ENCODE assay signal across 13 mouse cellular contexts in the genomic region with DNA sequence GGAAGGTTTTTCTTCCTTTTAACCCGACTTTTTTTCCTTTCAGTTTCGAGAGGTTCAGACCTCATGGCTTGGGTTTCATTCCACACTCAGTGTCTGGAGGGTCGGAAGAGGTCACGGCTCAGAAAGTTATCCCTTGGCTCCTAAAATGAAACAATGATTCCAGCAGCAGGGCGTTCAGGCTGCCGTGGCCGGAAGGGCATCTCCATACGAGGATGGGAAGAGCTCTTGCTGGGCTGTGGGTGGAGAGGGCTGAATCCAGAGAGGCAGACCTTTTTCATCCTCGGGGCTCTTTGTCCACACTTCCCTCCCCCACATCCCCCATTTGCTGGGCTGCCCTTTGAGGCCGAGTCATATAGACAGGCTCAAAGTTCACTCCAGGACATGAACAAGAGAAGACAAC. TPM values are rescaled to one million over a fixed set of nuclear protein-coding genes. Genes with fewer than 3 reads are reported as not detected.
DNase-seq lines count a peak whose midpoint lies in the region; ATAC-seq and TF ChIP-seq lines count a peak whose summit lies in the region.
"Had no signal": no experiment of that assay in that cellular context is flagged by ENCODE, and none has a peak within 500 bp of the region (broad histone marks: within the 10 kb centered on the region; RNA-seq: fewer than 3 reads in every experiment).

No protein-coding gene starts in this region.

- no peak overlapping the region for H3K4me2 ChIP-seq in forebrain, embryonic 16.5 days (ENCODE audit: low read length)
- H3K4me2 ChIP-seq in hindbrain, embryonic 11.5 days (replicated peaks; ENCODE audit: low read depth, low read length) = peak overlapping the region; percentile 1
- no peak overlapping the region for H3K4me2 ChIP-seq in lung, postnatal 0 days (replicated peaks; ENCODE audit: low read depth, low read length)
- H3K4me2 ChIP-seq: lung, embryonic 15.5 days had no signal

- peak overlapping the region; percentile 76 for H3K27ac ChIP-seq in forebrain, embryonic 10.5 days
- no peak overlapping the region for H3K27ac ChIP-seq in forebrain, embryonic 16.5 days (ENCODE audit: low read length)
- no peak overlapping the region for H3K27ac ChIP-seq in hindbrain, embryonic 11.5 days (ENCODE audit: low read depth, low read length)
- no peak overlapping the region for H3K27ac ChIP-seq in lung, postnatal 0 days (ENCODE audit: low read length)
- H3K27ac ChIP-seq: left cerebral cortex, adult 2 months; lung, embryonic 15.5 days had no signal

- no peaks in the 10 kb centered on the region for H3K36me3 ChIP-seq in forebrain, embryonic 10.5 days (replicated peaks)
- no peaks in the 10 kb centered on the region for H3K36me3 ChIP-seq in forebrain, embryonic 16.5 days (ENCODE audit: control insufficient read depth, insufficient read depth)
- H3K36me3 ChIP-seq in megakaryocyte, embryonic 14.5 days (replicated peaks; ENCODE audit: low read length) = no peaks in the 10 kb centered on the region
- H3K36me3 ChIP-seq in hindbrain, embryonic 11.5 days (ENCODE audit: control insufficient read depth, insufficient read depth, low read length) = no peaks in the 10 kb centered on the region
- no peaks in the 10 kb centered on the region for H3K36me3 ChIP-seq in lung, postnatal 0 days (ENCODE audit: insufficient read depth, low read length)
- H3K36me3 ChIP-seq: lung, embryonic 15.5 days had no signal

- H3K9me3 ChIP-seq in forebrain, embryonic 10.5 days = no peaks in the 10 kb centered on the region
- H3K9me3 ChIP-seq in forebrain, embryonic 16.5 days (ENCODE audit: control insufficient read depth, low read length) = no peaks in the 10 kb centered on the region
- H3K9me3 ChIP-seq in megakaryocyte, embryonic 14.5 days = no peaks in the 10 kb centered on the region
- H3K9me3 ChIP-seq in hindbrain, embryonic 11.5 days (ENCODE audit: control insufficient read depth, low read length) = no peaks in the 10 kb centered on the region
- no peaks in the 10 kb centered on the region for H3K9me3 ChIP-seq in lung, postnatal 0 days (ENCODE audit: low read length)
- H3K9me3 ChIP-seq: lung, embryonic 15.5 days had no signal

- H3K9ac ChIP-seq in forebrain, embryonic 16.5 days (replicated peaks; ENCODE audit: low read depth, low read length) = no peak overlapping the region
- H3K9ac ChIP-seq in hindbrain, embryonic 11.5 days (ENCODE audit: low read depth, low read length) = no peak overlapping the region
- H3K9ac ChIP-seq in lung, postnatal 0 days (replicated peaks; ENCODE audit: low read depth) = no peak overlapping the region
- H3K9ac ChIP-seq: lung, embryonic 15.5 days had no signal

- H3K27me3 ChIP-seq in forebrain, embryonic 10.5 days (ENCODE audit: poor library complexity, severe bottlenecking) = no peaks in the 10 kb centered on the region; the same call in 1 of the 2 replicates
- H3K27me3 ChIP-seq in forebrain, embryonic 16.5 days (replicated peaks; ENCODE audit: control insufficient read depth, insufficient read depth, low read length) = no peaks in the 10 kb centered on the region
- H3K27me3 ChIP-seq in megakaryocyte, embryonic 14.5 days (replicated peaks) = peaks cover 2% of the 10 kb centered on the region
- H3K27me3 ChIP-seq in hindbrain, embryonic 11.5 days (ENCODE audit: control insufficient read depth, insufficient read depth, low read length) = no peaks in the 10 kb centered on the region
- no peaks in the 10 kb centered on the region for H3K27me3 ChIP-seq in lung, postnatal 0 days (replicated peaks; ENCODE audit: insufficient read depth, low read length)
- H3K27me3 ChIP-seq: lung, embryonic 15.5 days; Patski had no signal

- DNase-seq in forebrain, embryonic 10.5 days (ENCODE audit: extremely low spot score, low spot score) = peak; percentile 35
- DNase-seq in hindbrain, embryonic 11.5 days (ENCODE audit: low spot score) = peak; percentile 47
- DNase-seq in testis, postnatal 10 days (ENCODE audit: low spot score) = peak; percentile 53
- DNase-seq in adrenal gland, postnatal 25 days = no peak
- DNase-seq in lung, postnatal 0 days (ENCODE audit: low spot score) = no peak

- no peak for ATAC-seq in forebrain, embryonic 16.5 days
- ATAC-seq in megakaryocyte, adult 5-6 weeks (ENCODE audit: poor library complexity, severe bottlenecking) = no peak
- no peak for ATAC-seq in hindbrain, embryonic 11.5 days (ENCODE audit: low FRiP score)
- ATAC-seq in lung, postnatal 0 days = no peak
- ATAC-seq: intestine, embryonic 16.5 days; Patski had no signal

- H3K4me3 ChIP-seq in forebrain, embryonic 10.5 days = peak overlapping the region; percentile 27; the same call in 1 of the 2 replicates
- no peak overlapping the region for H3K4me3 ChIP-seq in forebrain, embryonic 16.5 days (replicated peaks; ENCODE audit: low read length)
- H3K4me3 ChIP-seq in megakaryocyte, embryonic 14.5 days (replicated peaks) = peak overlapping the region; percentile 76
- H3K4me3 ChIP-seq in hindbrain, embryonic 11.5 days (ENCODE audit: low read depth, low read length) = no peak overlapping the region
- no peak overlapping the region for H3K4me3 ChIP-seq in lung, postnatal 0 days (ENCODE audit: low read depth, low read length)
- H3K4me3 ChIP-seq: left cerebral cortex, adult 2 months; lung, embryonic 15.5 days had no signal

- 6% methylated on average over 10 of the region's 10 CpGs for WGBS in forebrain, embryonic 10.5 days
- 6% methylated on average over 10 of the region's 10 CpGs for whole genome bisulfite sequencing in forebrain, embryonic 16.5 days
- WGBS in hindbrain, embryonic 11.5 days = 4% methylated on average over 10 of the region's 10 CpGs
- 34% methylated on average over 10 of the region's 10 CpGs for WGBS in lung, postnatal 0 days

- no peak for TF ChIP-seq CTCF in lung, postnatal 0 days (IDR thresholded peaks at IDR 0.05)

- peaks cover 28% of the 10 kb centered on the region for H3K4me1 ChIP-seq in forebrain, embryonic 10.5 days
- no peaks in the 10 kb centered on the region for H3K4me1 ChIP-seq in forebrain, embryonic 16.5 days (replicated peaks; ENCODE audit: control insufficient read depth, insufficient read depth, low read length)
- H3K4me1 ChIP-seq in megakaryocyte, embryonic 14.5 days = no peaks in the 10 kb centered on the region
- H3K4me1 ChIP-seq in hindbrain, embryonic 11.5 days (replicated peaks; ENCODE audit: control insufficient read depth, insufficient read depth, low read length) = no peaks in the 10 kb centered on the region
- H3K4me1 ChIP-seq in lung, postnatal 0 days (ENCODE audit: insufficient read depth, low read depth, low read length) = no peaks in the 10 kb centered on the region
- H3K4me1 ChIP-seq: lung, embryonic 15.5 days had no signal

- no peak for TF ChIP-seq EP300 in lung, postnatal 0 days (IDR thresholded peaks at IDR 0.05)

RNA-seq across cellular contexts. Expression of gene Gm26657, which starts 37.6 kb away (rescaled TPM):
- polyA plus RNA-seq in forebrain, embryonic 10.5 days (2016; fragmentation: Nextera tagmentation; extraction: Ambion mirVana) = not detected in 2 replicates
- not detected in 2 replicates for polyA plus RNA-seq in forebrain, embryonic 16.5 days (2015; fragmentation: Nextera tagmentation; extraction: Ambion mirVana)
- not detected in 2 replicates for polyA plus RNA-seq in megakaryocyte, embryonic 14.5 days (2012; ENCODE audit: insufficient read depth, low replicate concordance)
- not detected in 2 replicates for total RNA-seq in megakaryocyte, adult 5-6 weeks (2015)
- total RNA-seq in megakaryocyte, adult 5-6 weeks (2017) = not detected in 2 replicates
- polyA plus RNA-seq in hindbrain, embryonic 11.5 days (2014; fragmentation: Nextera tagmentation; extraction: Ambion mirVana) = not detected in 2 replicates
- not detected in 2 replicates for total RNA-seq in adrenal gland, postnatal 25 days (2021)
- polyA plus RNA-seq in lung, postnatal 0 days (2015; fragmentation: Nextera tagmentation; extraction: Ambion mirVana) = not detected in 2 replicates
- total RNA-seq: left cerebral cortex, adult 2 months had no signal
- polyA plus RNA-seq: intestine, embryonic 16.5 days; lung, embryonic 15.5 days; neural tube, embryonic 14.5 days had no signal

RNA-seq across cellular contexts. Expression of gene Actl7b, which starts 39.0 kb away (rescaled TPM):
- polyA plus RNA-seq in forebrain, embryonic 10.5 days (2016; fragmentation: Nextera tagmentation; extraction: Ambion mirVana) = 0.14 TPM in 1 of 2 replicates, not detected in the other
- not detected in 2 replicates for polyA plus RNA-seq in forebrain, embryonic 16.5 days (2015; fragmentation: Nextera tagmentation; extraction: Ambion mirVana)
- 0.06 TPM in 1 of 2 replicates, not detected in the other for polyA plus RNA-seq in megakaryocyte, embryonic 14.5 days (2012; ENCODE audit: insufficient read depth, low replicate concordance)
- total RNA-seq in megakaryocyte, adult 5-6 weeks (2015) = 0.13 TPM in 1 of 2 replicates, not detected in the other
- not detected in 2 replicates for total RNA-seq in megakaryocyte, adult 5-6 weeks (2017)
- polyA plus RNA-seq in hindbrain, embryonic 11.5 days (2014; fragmentation: Nextera tagmentation; extraction: Ambion mirVana) = not detected in 2 replicates
- total RNA-seq in adrenal gland, postnatal 25 days (2021) = not detected in 2 replicates
- 0.08 TPM in 1 of 2 replicates, not detected in the other for polyA plus RNA-seq in lung, postnatal 0 days (2015; fragmentation: Nextera tagmentation; extraction: Ambion mirVana)
- total RNA-seq: left cerebral cortex, adult 2 months had no signal
- polyA plus RNA-seq: intestine, embryonic 16.5 days; lung, embryonic 15.5 days; neural tube, embryonic 14.5 days; Patski had no signal

RNA-seq across cellular contexts. Expression of gene Actl7a, which starts 41.0 kb away (rescaled TPM):
- polyA plus RNA-seq in forebrain, embryonic 10.5 days (2016; fragmentation: Nextera tagmentation; extraction: Ambion mirVana) = not detected in 2 replicates
- polyA plus RNA-seq in forebrain, embryonic 16.5 days (2015; fragmentation: Nextera tagmentation; extraction: Ambion mirVana) = not detected in 2 replicates
- not detected in 2 replicates for polyA plus RNA-seq in megakaryocyte, embryonic 14.5 days (2012; ENCODE audit: insufficient read depth, low replicate concordance)
- total RNA-seq in megakaryocyte, adult 5-6 weeks (2015) = not detected in 2 replicates
- total RNA-seq in megakaryocyte, adult 5-6 weeks (2017) = not detected in 2 replicates
- not detected in 2 replicates for polyA plus RNA-seq in hindbrain, embryonic 11.5 days (2014; fragmentation: Nextera tagmentation; extraction: Ambion mirVana)
- total RNA-seq in adrenal gland, postnatal 25 days (2021) = not detected in 2 replicates
- polyA plus RNA-seq in lung, postnatal 0 days (2015; fragmentation: Nextera tagmentation; extraction: Ambion mirVana) = not detected in 2 replicates
- total RNA-seq: left cerebral cortex, adult 2 months had no signal
- polyA plus RNA-seq: intestine, embryonic 16.5 days; lung, embryonic 15.5 days; neural tube, embryonic 14.5 days; Patski had no signal

Comparison
In these comparisons a context has a peak if more than half of its experiments do, and no peak if none do; other contexts are left out.
1. H3K4me3 ChIP-seq: peak in forebrain, embryonic 10.5 days (single experiment) and megakaryocyte, embryonic 14.5 days (single experiment); none in forebrain, embryonic 16.5 days (single experiment), hindbrain, embryonic 11.5 days (single experiment) and lung, postnatal 0 days (single experiment).
2. DNase-seq: peak in forebrain, embryonic 10.5 days (single experiment), hindbrain, embryonic 11.5 days (single experiment) and testis, postnatal 10 days (single experiment); none in adrenal gland, postnatal 25 days (single experiment) and lung, postnatal 0 days (single experiment).